Mouse (Mus musculus): ENCODE results near the gene Trabd2b.

DNA sequence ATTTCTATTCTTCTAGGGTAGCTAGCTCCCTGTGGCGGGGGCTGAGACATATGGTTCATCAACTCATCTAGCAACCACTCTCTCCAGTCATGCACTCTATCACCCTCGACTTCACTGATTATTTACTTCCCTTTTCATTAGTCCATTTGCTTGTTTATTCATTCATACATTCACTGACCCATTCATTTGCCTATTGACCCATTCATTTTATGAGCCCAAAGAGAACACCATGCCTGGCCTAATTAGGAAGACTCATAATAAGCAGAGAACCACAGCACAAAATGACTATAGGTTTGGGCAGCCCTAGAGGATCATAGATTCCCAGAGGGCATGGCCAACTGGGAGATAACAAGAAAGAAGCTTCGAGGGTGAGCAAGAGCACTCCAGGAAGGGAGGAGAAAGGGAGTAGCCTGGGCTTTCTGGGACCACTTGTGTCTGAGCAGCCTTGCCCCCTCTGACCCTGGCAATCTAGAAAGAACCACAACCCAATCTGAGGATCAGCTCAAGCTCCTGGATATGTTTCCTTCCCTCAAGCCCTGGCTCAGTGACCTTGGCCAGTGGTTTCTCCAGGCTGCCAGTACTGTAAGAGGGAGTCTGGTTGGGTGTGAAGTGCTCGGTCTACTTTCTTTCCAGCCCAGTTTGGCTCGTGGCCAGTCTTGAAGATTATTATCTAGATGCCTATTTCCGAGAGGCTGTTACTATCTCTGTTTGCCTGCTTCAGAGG lies 61.0 kb downstream of the Trabd2b start:
- TF ChIP-seq POLR2A (IDR thresholded peaks at IDR 0.05; ENCODE audit: insufficient read depth, low read depth, low read length) (no peak), CTCF (IDR thresholded peaks at IDR 0.05) (no peak), EP300 (IDR thresholded peaks at IDR 0.05; ENCODE audit: insufficient read depth, low read depth, low read length) (no peak)

Measured in heart, adult 2 months (tissue).